Comparison of ENCODE assay signal across 9 mouse cellular contexts in the genomic region with DNA sequence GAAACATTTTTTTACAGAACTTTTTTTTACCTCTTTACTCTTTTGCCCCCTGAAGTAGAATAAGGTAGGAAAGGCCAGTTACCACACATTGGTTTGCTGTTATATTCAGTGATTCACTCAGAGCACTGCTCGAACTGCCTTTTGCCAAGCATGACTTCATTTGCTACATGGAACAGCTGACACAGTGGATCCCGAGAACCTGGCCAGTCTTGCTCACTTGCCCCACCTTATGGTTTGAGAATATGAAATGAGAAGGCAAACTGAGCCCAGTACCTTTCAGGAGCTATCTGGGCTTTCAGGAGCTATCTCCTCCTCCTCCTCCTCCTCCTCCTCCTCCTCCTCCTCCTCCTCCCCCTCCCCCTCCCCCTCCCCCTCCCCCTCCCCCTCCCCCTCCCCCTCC. TPM values are rescaled to one million over a fixed set of nuclear protein-coding genes. Genes with fewer than 3 reads are reported as not detected.
DNase-seq lines count a peak whose midpoint lies in the region; ATAC-seq and TF ChIP-seq lines count a peak whose summit lies in the region.
"Had no signal": no experiment of that assay in that cellular context is flagged by ENCODE, and none has a peak within 500 bp of the region (broad histone marks: within the 10 kb centered on the region; RNA-seq: fewer than 3 reads in every experiment).

No protein-coding gene starts in this region.

- 30% methylated on average over 2 of the region's 2 CpGs for WGBS in kidney, embryonic 16.5 days
- 46% methylated on average over 2 of the region's 2 CpGs for WGBS in midbrain, embryonic 15.5 days

- peak in 1 of 3 experiments; percentile 7; a peak in 1 of 6 replicates for TF ChIP-seq CTCF in MEL (IDR thresholded peaks at IDR 0.05 in 2 of 3, conservative IDR thresholded peaks at IDR 0.05 in 1 of 3; ENCODE audit: control insufficient read depth in 1 of 3, insufficient read depth in 1 of 3, low read depth in 2 of 3, low read length in 3 of 3, poor library complexity in 1 of 3, severe bottlenecking in 1 of 3)
- no peak for TF ChIP-seq CTCF in brain, embryonic 14.5 days (IDR thresholded peaks at IDR 0.05; ENCODE audit: borderline replicate concordance, extremely low read depth, insufficient read depth, insufficient read length)

- no peaks in the 10 kb centered on the region for H3K9me3 ChIP-seq in kidney, embryonic 16.5 days (ENCODE audit: low read length)
- H3K9me3 ChIP-seq in MEL (replicated peaks; ENCODE audit: insufficient read depth, low read length): no peaks in the 10 kb centered on the region
- H3K9me3 ChIP-seq in midbrain, embryonic 15.5 days: no peaks in the 10 kb centered on the region
- H3K9me3 ChIP-seq: midbrain, embryonic 12.5 days had no signal

- no peaks in the 10 kb centered on the region for H3K4me1 ChIP-seq in kidney, embryonic 16.5 days (ENCODE audit: insufficient read depth, low read length)
- H3K4me1 ChIP-seq in MEL (ENCODE audit: control insufficient read depth in 1 of 2, insufficient read depth in 2 of 2, low read length in 2 of 2): no peaks in the 10 kb centered on the region; a peak in 1 of 4 replicates
- no peaks in the 10 kb centered on the region for H3K4me1 ChIP-seq in midbrain, embryonic 15.5 days
- H3K4me1 ChIP-seq: midbrain, embryonic 12.5 days had no signal

- no peak overlapping the region for H3K4me2 ChIP-seq in kidney, embryonic 16.5 days (replicated peaks; ENCODE audit: low read depth, low read length)
- H3K4me2 ChIP-seq in midbrain, embryonic 15.5 days: no peak overlapping the region
- H3K4me2 ChIP-seq: midbrain, embryonic 12.5 days had no signal

- no peaks in the 10 kb centered on the region for H3K79me2 ChIP-seq in MEL (ENCODE audit: control insufficient read depth, insufficient read depth, low read length, poor library complexity)

- no peak for ATAC-seq in kidney, embryonic 16.5 days (ENCODE audit: low FRiP score, low TSS enrichment)
- no peak for ATAC-seq in midbrain, embryonic 15.5 days (replicated peaks)

- peak; percentile 41 for DNase-seq in kidney, adult 11 months
- DNase-seq in MEL (ENCODE audit: low read depth, low spot score): peak; percentile 18
- DNase-seq in brain, embryonic 14.5 days (ENCODE audit: low read depth): peak; percentile 41
- DNase-seq in kidney, adult 8-10 months: peak; percentile 13 to 34
- DNase-seq in c-Kit-positive CD71-positive TER-119-positive erythroid progenitor cells, embryonic 14.5 days (ENCODE audit: low spot score): no peak
- no peak for DNase-seq in T-cell, adult 2 months (ENCODE audit: low spot score)

- H3K27ac ChIP-seq in kidney, embryonic 16.5 days (ENCODE audit: low read length): no peak overlapping the region
- H3K27ac ChIP-seq in MEL (ENCODE audit: control insufficient read depth, low read depth, low read length): no peak overlapping the region
- H3K27ac ChIP-seq in midbrain, embryonic 15.5 days: no peak overlapping the region
- H3K27ac ChIP-seq: midbrain, embryonic 12.5 days had no signal

- H3K27me3 ChIP-seq in kidney, embryonic 16.5 days (ENCODE audit: insufficient read depth, low read length): no peaks in the 10 kb centered on the region
- H3K27me3 ChIP-seq in MEL (ENCODE audit: control insufficient read depth in 1 of 2, insufficient read depth in 2 of 2, low read length in 2 of 2): no peaks in the 10 kb centered on the region
- no peaks in the 10 kb centered on the region for H3K27me3 ChIP-seq in midbrain, embryonic 15.5 days (replicated peaks)
- H3K27me3 ChIP-seq: midbrain, embryonic 12.5 days had no signal

- no peak for TF ChIP-seq RAD21 in MEL (IDR thresholded peaks at IDR 0.05; ENCODE audit: low read depth, low read length)

- TF ChIP-seq POLR2A in MEL (IDR thresholded peaks at IDR 0.05; ENCODE audit: control insufficient read depth in 1 of 2, insufficient read depth in 1 of 2, low read depth in 1 of 2, low read length in 2 of 2, poor library complexity in 1 of 2): no peak
- no peak for TF ChIP-seq POLR2A in brain, embryonic 14.5 days (IDR thresholded peaks at IDR 0.05; ENCODE audit: borderline replicate concordance, extremely low read depth, insufficient read depth, insufficient read length, poor library complexity, severe bottlenecking)

- no peak overlapping the region for H3K4me3 ChIP-seq in kidney, embryonic 16.5 days (ENCODE audit: low read length)
- H3K4me3 ChIP-seq in MEL (ENCODE audit: control insufficient read depth in 1 of 2, insufficient read depth in 1 of 2, low read depth in 2 of 2, low read length in 2 of 2): no peak overlapping the region
- H3K4me3 ChIP-seq in midbrain, embryonic 15.5 days: no peak overlapping the region
- H3K4me3 ChIP-seq: midbrain, embryonic 12.5 days had no signal

- no peak overlapping the region for H3K9ac ChIP-seq in kidney, embryonic 16.5 days (replicated peaks; ENCODE audit: low read length)
- no peak overlapping the region for H3K9ac ChIP-seq in MEL (ENCODE audit: control insufficient read depth, low read depth, low read length, poor library complexity, severe bottlenecking)
- no peak overlapping the region for H3K9ac ChIP-seq in midbrain, embryonic 15.5 days
- H3K9ac ChIP-seq: midbrain, embryonic 12.5 days had no signal

- H3K36me3 ChIP-seq in kidney, embryonic 16.5 days (ENCODE audit: insufficient read depth, low read length): peaks cover 10% of the 10 kb centered on the region; the same call in 1 of the 2 replicates
- peaks cover 0 to 5% of the 10 kb centered on the region in 2 experiments; a peak in 2 of 4 replicates for H3K36me3 ChIP-seq in MEL (ENCODE audit: control insufficient read depth in 1 of 2, insufficient read depth in 2 of 2, low read length in 2 of 2)
- peaks cover 6% of the 10 kb centered on the region; the same call in 1 of the 2 replicates for H3K36me3 ChIP-seq in midbrain, embryonic 15.5 days (replicated peaks)

- TF ChIP-seq EP300 in MEL (IDR thresholded peaks at IDR 0.05; ENCODE audit: low read depth in 1 of 2, low read length in 2 of 2): no peak

TF ChIP-seq in MEL, 35 proteins besides CTCF, POLR2A, EP300 and RAD21:
- TF ChIP-seq MYB (IDR thresholded peaks at IDR 0.05; ENCODE audit: low read depth, low read length): no peak
- no peak for TF ChIP-seq POLR2AphosphoS5 (IDR thresholded peaks at IDR 0.05; ENCODE audit: borderline replicate concordance, low read depth, low read length)
- TF ChIP-seq ETS1 (IDR thresholded peaks at IDR 0.05; ENCODE audit: low read depth, low read length): peak; percentile 51; the same call in 1 of the 2 replicates

RNA-seq across cellular contexts. Expression of a gene that starts 22.2 kb away (rescaled TPM):
- 24.0 and 26.7 TPM in 2 replicates for polyA plus RNA-seq in kidney, embryonic 16.5 days (2015; fragmentation: Nextera tagmentation; extraction: Ambion mirVana)
- 13.5 and 15.5 TPM in 2 replicates for total RNA-seq in MEL (2012; rRNA removed)
- polyA plus RNA-seq in MEL (2012; ENCODE audit: insufficient read depth in 1 of 2, insufficient read length in 2 of 2, low read depth in 1 of 2, low replicate concordance in 2 of 2, missing spikeins in 1 of 2): 10 to 100 TPM in 1 of 2 experiments, not detected in 1; 23.2 TPM
- polyA plus RNA-seq in brain, embryonic 14.5 days (2012; rRNA removed): 129 and 168 TPM in 2 replicates
- 83.2 and 89.8 TPM in 2 replicates for polyA plus RNA-seq in midbrain, embryonic 15.5 days (2015; fragmentation: Nextera tagmentation; extraction: Ambion mirVana)

RNA-seq across cellular contexts. Expression of a gene that starts 37.3 kb away (rescaled TPM):
- polyA plus RNA-seq in kidney, embryonic 16.5 days (2015; fragmentation: Nextera tagmentation; extraction: Ambion mirVana): 20.4 and 21.9 TPM in 2 replicates
- total RNA-seq in MEL (2012; rRNA removed): 4.6 and 6.1 TPM in 2 replicates
- polyA plus RNA-seq in MEL (2012; ENCODE audit: insufficient read depth in 1 of 2, insufficient read length in 2 of 2, low read depth in 1 of 2, low replicate concordance in 2 of 2, missing spikeins in 1 of 2): 10 to 100 TPM in 1 of 2 experiments, not detected in 1; 11.4 TPM
- 134 and 196 TPM in 2 replicates for polyA plus RNA-seq in brain, embryonic 14.5 days (2012; rRNA removed)
- 117 and 123 TPM in 2 replicates for polyA plus RNA-seq in midbrain, embryonic 15.5 days (2015; fragmentation: Nextera tagmentation; extraction: Ambion mirVana)

RNA-seq across cellular contexts. Expression of a gene that starts 53.0 kb away (rescaled TPM):
- 184 and 188 TPM in 2 replicates for polyA plus RNA-seq in kidney, embryonic 16.5 days (2015; fragmentation: Nextera tagmentation; extraction: Ambion mirVana)
- 0.10 and 0.19 TPM in 2 replicates for total RNA-seq in MEL (2012; rRNA removed)
- under 1 TPM in 1 of 2 experiments, not detected in 1; 0.17 TPM for polyA plus RNA-seq in MEL (2012; ENCODE audit: insufficient read depth in 1 of 2, insufficient read length in 2 of 2, low read depth in 1 of 2, low replicate concordance in 2 of 2, missing spikeins in 1 of 2)
- 194 and 213 TPM in 2 replicates for polyA plus RNA-seq in brain, embryonic 14.5 days (2012; rRNA removed)
- polyA plus RNA-seq in midbrain, embryonic 15.5 days (2015; fragmentation: Nextera tagmentation; extraction: Ambion mirVana): 101 and 108 TPM in 2 replicates

Comparison
In these comparisons a context has a peak if more than half of its experiments do, and no peak if none do; other contexts are left out.
1. DNase-seq: peak in kidney, adult 11 months (single experiment), MEL (single experiment), brain, embryonic 14.5 days (single experiment) and kidney, adult 8-10 months (2 of 2); none in c-Kit-positive CD71-positive TER-119-positive erythroid progenitor cells, embryonic 14.5 days (single experiment) and T-cell, adult 2 months (single experiment).
2. RNA of a gene that starts 53.0 kb away (polyA plus RNA-seq): 194 to 213 TPM in brain, embryonic 14.5 days, 184 to 188 TPM in kidney, embryonic 16.5 days and 101 to 108 TPM in midbrain, embryonic 15.5 days; 0.17 TPM in MEL; every median in the first group is over 10 times any median in the second.